Mouse (Mus musculus) limb, embryonic 14.5 days (tissue): ENCODE data around the gene 1700028K03Rik. TPM values are rescaled to one million over a fixed set of nuclear protein-coding genes. Genes with fewer than 3 reads are reported as not detected.

ENCODE experiments used
- ATAC-seq: fragments of 200-750 bp; cut with Nextera tagmentation; 2 replicates; pipeline ENCODE4 v1.8.0; 2017; ENCODE audit warnings: low read depth, moderate number of reproducible peaks, moderate TSS enrichment; ENCODE audit not compliant: low FRiP score
- DNase-seq: peaks from one replicate; pipeline ENCODE4 v3.0.0-alpha.2; 2015; ENCODE audit warnings: low spot score
- H3K27ac ChIP-seq: fragments of 300-500 bp; sonication (generic); replicated peaks from 2 replicates; pipeline ENCODE4 v1.5.1; 2014; ENCODE audit warnings: low read depth, mild to moderate bottlenecking, low read length, moderate library complexity, mixed read lengths
- H3K27me3 ChIP-seq: fragments of 300-500 bp; sonication (generic); 2 replicates; pipeline ENCODE4 v1.6.1; 2014; ENCODE audit warnings: low read length, mixed read lengths; ENCODE audit not compliant: control insufficient read depth, insufficient read depth
- H3K36me3 ChIP-seq: fragments of 300-500 bp; sonication (generic); 2 replicates; pipeline ENCODE4 v1.6.1; 2014; ENCODE audit warnings: mild to moderate bottlenecking, low read length, moderate library complexity, mixed read lengths; ENCODE audit not compliant: control insufficient read depth, insufficient read depth
- H3K4me1 ChIP-seq: fragments of 300-500 bp; sonication (generic); 2 replicates; pipeline ENCODE4 v1.6.1; 2014; ENCODE audit warnings: antibody characterized with exemption, low read length, mixed read lengths; ENCODE audit not compliant: control insufficient read depth, insufficient read depth
- H3K4me2 ChIP-seq: fragments of 300-500 bp; sonication (generic); replicated peaks from 2 replicates; pipeline ENCODE4 v1.6.1; 2014; ENCODE audit warnings: low read depth, mild to moderate bottlenecking, low read length, moderate library complexity; ENCODE audit not compliant: severe bottlenecking
- H3K4me3 ChIP-seq: fragments of 300-500 bp; sonication (generic); replicated peaks from 2 replicates; pipeline ENCODE4 v1.5.1; 2014; ENCODE audit warnings: low read length
- H3K9ac ChIP-seq: fragments of 300-500 bp; sonication (generic); 2 replicates; pipeline ENCODE4 v1.6.1; 2014; ENCODE audit warnings: mild to moderate bottlenecking, low read depth, low read length, moderate library complexity; ENCODE audit not compliant: severe bottlenecking
- H3K9me3 ChIP-seq: fragments of 300-500 bp; sonication (generic); 2 replicates; pipeline ENCODE4 v1.6.1; 2016; ENCODE audit warnings: low read length; ENCODE audit not compliant: control insufficient read depth
- POLR2A ChIP-seq: fragments of 200-500 bp; IDR thresholded peaks from 2 replicates; pipeline ENCODE4 v1.8.0; 2012; ENCODE audit warnings: inconsistent platforms, mild to moderate bottlenecking, moderate library complexity, borderline replicate concordance; ENCODE audit not compliant: insufficient read depth, insufficient read length; ENCODE audit errors: extremely low read depth
- WGBS: fragments of 180-500 bp; shearing (Covaris S2); extraction: QIAGEN DNeasy Blood & Tissue Kit; methylation state at CpG from one replicate; pipeline ENCODE4 v1.1.7; 2014; 5-methylcytosine and 5-hydroxymethylcytosine counted together
- polyA plus RNA-seq, 2 experiments: library from polyadenylated mRNA; depleted of rRNA in 1 of 2; stranded (reverse) in 1 of 2; unstranded in 1 of 2; fragments of >200 nt; fragmentation: Nextera tagmentation in 1 of 2; extraction: Ambion mirVana in 1 of 2; gene quantifications; 2 replicates each; pipeline versions ENCODE4 v1.2.1 to v1.2.3; 2012 to 2014

1700028K03Rik gene
- polyA plus RNA-seq, 2 experiments, result 0.06 to 0.14 TPM

DNA sequence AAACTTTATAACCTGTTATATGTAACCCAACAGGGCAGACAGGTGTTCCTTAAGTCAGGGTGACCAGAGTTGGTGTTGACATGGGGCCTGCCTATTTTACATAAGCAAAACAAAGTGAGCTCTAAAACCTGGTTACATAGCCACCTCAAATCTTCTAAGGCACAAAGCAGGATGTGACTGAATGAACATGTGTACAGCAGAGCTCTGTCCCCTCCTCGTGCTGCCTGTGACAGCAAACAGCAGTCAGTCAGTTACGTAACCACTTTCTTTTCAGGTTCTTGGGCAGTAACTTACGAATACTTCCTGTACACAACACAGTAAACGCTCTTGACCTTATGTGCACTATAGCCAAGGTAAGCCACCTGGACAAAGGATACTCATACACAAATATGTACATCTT is 11.4 kb downstream of the 1700028K03Rik start:
- no peaks in the 10 kb centered on the region for H3K9me3 ChIP-seq
- H3K27ac ChIP-seq, result no peak overlapping the region
- no peak overlapping the region for H3K9ac ChIP-seq
- ATAC-seq (no peak), DNase-seq (no peak)
- H3K36me3 ChIP-seq, result peaks cover 16% of the 10 kb centered on the region
- H3K27me3 ChIP-seq, result no peaks in the 10 kb centered on the region
- TF ChIP-seq POLR2A, result no peak
- WGBS, result 70% methylated on average over 4 of the region's 4 CpGs
- no peak overlapping the region for H3K4me3 ChIP-seq
- H3K4me1 ChIP-seq, result no peaks in the 10 kb centered on the region
- H3K4me2 ChIP-seq, result no peak overlapping the region

DNA sequence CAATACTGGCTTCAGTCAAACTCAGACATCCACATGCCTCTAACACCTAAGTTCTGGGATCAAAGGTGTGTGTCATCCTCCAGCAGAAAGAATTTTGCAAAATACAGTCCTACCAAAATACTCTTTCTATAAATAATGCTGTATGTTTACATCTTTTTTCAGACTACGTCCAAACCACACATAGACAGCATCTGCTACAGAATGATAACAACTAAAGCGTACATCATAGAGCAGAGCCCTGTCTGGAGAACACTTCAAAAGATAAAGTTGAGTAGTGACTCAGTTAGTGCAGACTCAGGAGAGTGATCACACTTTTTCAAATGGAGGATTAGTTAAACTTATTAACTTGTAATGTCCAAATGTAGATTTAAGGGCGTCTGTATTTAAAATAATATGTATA is 13.4 kb downstream of the 1700028K03Rik start:
- ATAC-seq (no peak), DNase-seq (no peak)
- Histone ChIP-seq H3K4me1 (no peaks in the 10 kb centered on the region), H3K4me2 (no peak overlapping the region), H3K9ac (no peak overlapping the region), H3K27me3 (no peaks in the 10 kb centered on the region), H3K36me3 (peaks cover 25% of the 10 kb centered on the region), H3K27ac (no peak overlapping the region), H3K4me3 (no peak overlapping the region), H3K9me3 (no peaks in the 10 kb centered on the region)
- TF ChIP-seq POLR2A, result no peak
- WGBS, result 84% methylated on average over 3 of the region's 3 CpGs

- TF ChIP-seq POLR2A, result no peak
- Histone ChIP-seq H3K4me2 (no peak overlapping the region), H3K4me3 (no peak overlapping the region), H3K36me3 (peaks cover 28% of the 10 kb centered on the region), H3K9ac (no peak overlapping the region), H3K4me1 (no peaks in the 10 kb centered on the region), H3K27ac (no peak overlapping the region), H3K9me3 (no peaks in the 10 kb centered on the region), H3K27me3 (no peaks in the 10 kb centered on the region)
- 87% methylated on average over 3 of the region's 3 CpGs for WGBS
- no peak for DNase-seq
- no peak for ATAC-seq
These were observed 13.9 kb downstream of the 1700028K03Rik start for GRCm38 (mm10) chr5:107548444-107548843.

DNA sequence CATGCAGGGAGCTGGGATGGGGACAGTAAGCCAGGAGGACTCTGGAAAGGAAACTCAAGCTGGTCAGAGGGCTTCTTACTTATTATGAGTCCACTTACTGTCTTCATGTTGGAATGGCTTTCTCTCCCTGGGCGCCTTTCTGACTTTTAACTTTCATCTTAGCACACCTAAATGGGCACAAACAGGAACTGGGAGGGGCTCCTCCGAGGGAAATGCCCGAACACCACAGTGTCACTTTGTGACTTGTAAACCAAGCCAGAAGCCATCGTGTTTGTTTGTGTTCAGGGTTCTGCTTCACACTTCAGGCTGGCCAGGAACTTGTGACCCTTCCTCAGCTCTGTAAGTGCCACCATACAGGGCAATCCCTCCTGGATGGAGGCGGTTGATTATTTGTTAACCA is 19.8 kb downstream of the 1700028K03Rik start:
- Histone ChIP-seq H3K27ac (no peak overlapping the region), H3K27me3 (no peaks in the 10 kb centered on the region), H3K4me1 (no peaks in the 10 kb centered on the region), H3K9me3 (no peaks in the 10 kb centered on the region), H3K4me2 (no peak overlapping the region), H3K36me3 (peaks cover 59% of the 10 kb centered on the region), H3K4me3 (no peak overlapping the region), H3K9ac (no peak overlapping the region)
- WGBS, result 50% methylated on average over 5 of the region's 5 CpGs
- no peak for TF ChIP-seq POLR2A
- ATAC-seq (no peak), DNase-seq (no peak)

GRCm38 (mm10) chr5:107556969-107557368 is 22.5 kb downstream of the 1700028K03Rik start:
- DNase-seq (no peak), ATAC-seq (no peak)
- Histone ChIP-seq H3K4me2 (no peak overlapping the region), H3K9ac (no peak overlapping the region), H3K4me3 (no peak overlapping the region), H3K9me3 (no peaks in the 10 kb centered on the region), H3K4me1 (no peaks in the 10 kb centered on the region), H3K36me3 (peaks cover 72% of the 10 kb centered on the region), H3K27me3 (no peaks in the 10 kb centered on the region), H3K27ac (no peak overlapping the region)
- WGBS, result 78% methylated on average over 3 of the region's 3 CpGs
- no peak for TF ChIP-seq POLR2A

GRCm38 (mm10) chr5:107569148-107569547 is 34.6 kb downstream of the 1700028K03Rik start:
- 94% methylated on average over 9 of the region's 9 CpGs for WGBS
- H3K36me3 ChIP-seq, result peaks cover 52% of the 10 kb centered on the region
- H3K27me3 ChIP-seq, result no peaks in the 10 kb centered on the region
- H3K4me3 ChIP-seq, result no peak overlapping the region
- no peak overlapping the region for H3K9ac ChIP-seq
- TF ChIP-seq POLR2A, result no peak
- H3K9me3 ChIP-seq, result no peaks in the 10 kb centered on the region
- H3K4me2 ChIP-seq, result no peak overlapping the region
- no peaks in the 10 kb centered on the region for H3K4me1 ChIP-seq
- ATAC-seq, result no peak
- no peak overlapping the region for H3K27ac ChIP-seq
- no peak for DNase-seq
